In genomic region chr6:134051950-134052349, GRCm38 (mm10) we compare ENCODE assay signal across 25 mouse cellular contexts. TPM values are rescaled to one million over a fixed set of nuclear protein-coding genes. Genes with fewer than 3 reads are reported as not detected.
DNase-seq lines count a peak whose midpoint lies in the region; ATAC-seq lines count a peak whose summit lies in the region.
"Had no signal": no experiment of that assay in that cellular context is flagged by ENCODE, and none has a peak within 500 bp of the region (broad histone marks: within the 10 kb centered on the region; RNA-seq: fewer than 3 reads in every experiment).

No protein-coding gene starts in this region.

- H3K36me3 ChIP-seq in forebrain, embryonic 14.5 days (ENCODE audit: control insufficient read depth, insufficient read depth, low read length) = no peaks in the 10 kb centered on the region
- H3K36me3 ChIP-seq in forebrain, embryonic 10.5 days (replicated peaks) = peaks cover 57% of the 10 kb centered on the region
- no peaks in the 10 kb centered on the region for H3K36me3 ChIP-seq in hindbrain, embryonic 16.5 days (ENCODE audit: control insufficient read depth, insufficient read depth, low read length)
- H3K36me3 ChIP-seq in hindbrain, embryonic 14.5 days (replicated peaks; ENCODE audit: control insufficient read depth, insufficient read depth) = no peaks in the 10 kb centered on the region
- H3K36me3 ChIP-seq: forebrain, embryonic 15.5 days; heart, embryonic 15.5 days; hindbrain, embryonic 13.5 days; liver, embryonic 13.5 days; neural tube, embryonic 13.5 days; stomach, embryonic 15.5 days had no signal

- no peak overlapping the region for H3K4me2 ChIP-seq in forebrain, embryonic 14.5 days (ENCODE audit: low read length)
- no peak overlapping the region for H3K4me2 ChIP-seq in hindbrain, embryonic 16.5 days (ENCODE audit: low read length)
- H3K4me2 ChIP-seq in hindbrain, embryonic 14.5 days (replicated peaks) = no peak overlapping the region
- H3K4me2 ChIP-seq: forebrain, embryonic 15.5 days; heart, embryonic 15.5 days; hindbrain, embryonic 13.5 days; limb, embryonic 13.5 days; liver, embryonic 13.5 days; lung, embryonic 14.5 days; midbrain, embryonic 11.5 days; neural tube, embryonic 13.5 days; stomach, embryonic 15.5 days had no signal

- WGBS in forebrain, embryonic 14.5 days = 52% methylated on average over 7 of the region's 7 CpGs
- WGBS in forebrain, embryonic 10.5 days = 86% methylated on average over 7 of the region's 7 CpGs
- 50% methylated on average over 7 of the region's 7 CpGs for WGBS in hindbrain, embryonic 16.5 days
- 59% methylated on average over 7 of the region's 7 CpGs for WGBS in hindbrain, embryonic 14.5 days

- DNase-seq in forebrain, embryonic 14.5 days (ENCODE audit: low spot score) = peak; percentile 20
- no peak for DNase-seq in forebrain, embryonic 10.5 days (ENCODE audit: extremely low spot score, low spot score)
- no peak for DNase-seq in hindbrain, embryonic 14.5 days (ENCODE audit: low spot score)
- peak; percentile 57 for DNase-seq in A20 (ENCODE audit: low read depth, low spot score)
- no peak for DNase-seq in retina, postnatal 1 day
- no peak for DNase-seq in thymus, adult 18-20 months
- DNase-seq: adrenal gland, postnatal 25 days; cerebellum, adult 18-20 months; cerebellum, postnatal 25 days; kidney, adult 11 months; liver, embryonic 13.5 days; lung, embryonic 14.5 days; lung, postnatal 4 days; right cerebral cortex, postnatal 14 days; thymus, adult 2 months had no signal

- H3K27ac ChIP-seq in forebrain, embryonic 14.5 days (ENCODE audit: low read depth, low read length) = no peak overlapping the region
- H3K27ac ChIP-seq in forebrain, embryonic 10.5 days = no peak overlapping the region
- no peak overlapping the region for H3K27ac ChIP-seq in hindbrain, embryonic 16.5 days (ENCODE audit: low read depth, low read length)
- no peak overlapping the region for H3K27ac ChIP-seq in hindbrain, embryonic 14.5 days
- H3K27ac ChIP-seq: forebrain, embryonic 15.5 days; hindbrain, embryonic 13.5 days; limb, embryonic 13.5 days; liver, embryonic 13.5 days; neural tube, embryonic 13.5 days; stomach, embryonic 15.5 days had no signal

- no peak overlapping the region for H3K9ac ChIP-seq in forebrain, embryonic 14.5 days (ENCODE audit: low read length)
- H3K9ac ChIP-seq in hindbrain, embryonic 16.5 days (ENCODE audit: low read depth, low read length) = no peak overlapping the region
- no peak overlapping the region for H3K9ac ChIP-seq in hindbrain, embryonic 14.5 days
- H3K9ac ChIP-seq: forebrain, embryonic 15.5 days; heart, embryonic 15.5 days; hindbrain, embryonic 13.5 days; limb, embryonic 13.5 days; liver, embryonic 13.5 days; lung, embryonic 14.5 days; neural tube, embryonic 13.5 days; stomach, embryonic 15.5 days had no signal

- no peaks in the 10 kb centered on the region for H3K9me3 ChIP-seq in forebrain, embryonic 14.5 days (replicated peaks; ENCODE audit: control insufficient read depth, low read length)
- peaks cover 4% of the 10 kb centered on the region; the same call in 1 of the 2 replicates for H3K9me3 ChIP-seq in forebrain, embryonic 10.5 days
- H3K9me3 ChIP-seq in hindbrain, embryonic 16.5 days (ENCODE audit: control insufficient read depth, low read length) = no peaks in the 10 kb centered on the region
- H3K9me3 ChIP-seq in hindbrain, embryonic 14.5 days (ENCODE audit: control insufficient read depth, low read length) = no peaks in the 10 kb centered on the region
- H3K9me3 ChIP-seq: forebrain, embryonic 15.5 days; G1E; heart, embryonic 15.5 days; hindbrain, embryonic 13.5 days; limb, embryonic 13.5 days; liver, embryonic 13.5 days; neural tube, embryonic 13.5 days; stomach, embryonic 15.5 days had no signal

- H3K4me3 ChIP-seq in forebrain, embryonic 14.5 days (ENCODE audit: low read depth, low read length) = no peak overlapping the region
- H3K4me3 ChIP-seq in forebrain, embryonic 10.5 days = no peak overlapping the region
- no peak overlapping the region for H3K4me3 ChIP-seq in hindbrain, embryonic 16.5 days (ENCODE audit: low read length)
- no peak overlapping the region for H3K4me3 ChIP-seq in hindbrain, embryonic 14.5 days (replicated peaks; ENCODE audit: low read length)
- H3K4me3 ChIP-seq: forebrain, embryonic 15.5 days; heart, embryonic 15.5 days; hindbrain, embryonic 13.5 days; limb, embryonic 13.5 days; liver, embryonic 13.5 days; neural tube, embryonic 13.5 days; stomach, embryonic 15.5 days had no signal

- no peaks in the 10 kb centered on the region for H3K4me1 ChIP-seq in forebrain, embryonic 14.5 days (ENCODE audit: control insufficient read depth, insufficient read depth, low read length)
- H3K4me1 ChIP-seq in forebrain, embryonic 10.5 days = peaks cover 14% of the 10 kb centered on the region
- no peaks in the 10 kb centered on the region; the same call in none of the 2 replicates for H3K4me1 ChIP-seq in hindbrain, embryonic 16.5 days (ENCODE audit: control insufficient read depth, insufficient read depth, low read depth, low read length)
- H3K4me1 ChIP-seq in hindbrain, embryonic 14.5 days (replicated peaks; ENCODE audit: control insufficient read depth, insufficient read depth, low read length) = no peaks in the 10 kb centered on the region

- H3K27me3 ChIP-seq in forebrain, embryonic 14.5 days (replicated peaks; ENCODE audit: control insufficient read depth, insufficient read depth, low read length) = no peaks in the 10 kb centered on the region
- H3K27me3 ChIP-seq in forebrain, embryonic 10.5 days (ENCODE audit: poor library complexity, severe bottlenecking) = no peaks in the 10 kb centered on the region
- H3K27me3 ChIP-seq in hindbrain, embryonic 16.5 days (replicated peaks; ENCODE audit: control insufficient read depth, insufficient read depth, low read length) = no peaks in the 10 kb centered on the region
- H3K27me3 ChIP-seq in hindbrain, embryonic 14.5 days (ENCODE audit: control insufficient read depth, insufficient read depth, low read length) = no peaks in the 10 kb centered on the region
- H3K27me3 ChIP-seq: forebrain, embryonic 15.5 days; heart, embryonic 15.5 days; hindbrain, embryonic 13.5 days; limb, embryonic 13.5 days; liver, embryonic 13.5 days; neural tube, embryonic 13.5 days; stomach, embryonic 15.5 days had no signal

- no peak for ATAC-seq in forebrain, embryonic 14.5 days
- ATAC-seq in hindbrain, embryonic 16.5 days = peak; percentile 46
- ATAC-seq in hindbrain, embryonic 14.5 days (ENCODE audit: low FRiP score) = no peak; the same call in 1 of the 2 replicates
- peak; percentile 53 to 68 for ATAC-seq in hematopoietic stem cell, adult 5-6 weeks (replicated peaks in 1 of 2; ENCODE audit: insufficient read depth in 1 of 2, low FRiP score in 2 of 2, low TSS enrichment in 1 of 2, low read depth in 1 of 2, poor library complexity in 2 of 2, severe bottlenecking in 2 of 2)
- ATAC-seq: forebrain, embryonic 15.5 days had no signal

RNA-seq across cellular contexts. Expression of gene Etv6, which starts 16.4 kb away (rescaled TPM):
- 5.9 and 6.1 TPM in 2 replicates for polyA plus RNA-seq in forebrain, embryonic 14.5 days (2014; fragmentation: Nextera tagmentation; extraction: Ambion mirVana)
- polyA plus RNA-seq in forebrain, embryonic 10.5 days (2016; fragmentation: Nextera tagmentation; extraction: Ambion mirVana) = 16.2 TPM in 2 replicates
- 3.4 and 5.4 TPM in 2 replicates for polyA plus RNA-seq in hindbrain, embryonic 16.5 days (2015; fragmentation: Nextera tagmentation; extraction: Ambion mirVana)
- polyA plus RNA-seq in hindbrain, embryonic 14.5 days (2014; fragmentation: Nextera tagmentation; extraction: Ambion mirVana) = 6.1 and 6.8 TPM in 2 replicates
- 139 and 157 TPM in 2 replicates for total RNA-seq in hematopoietic stem cell, adult 5-6 weeks (2017)

Comparison
In these comparisons a context has a peak if more than half of its experiments do, and no peak if none do; other contexts are left out.
1. ATAC-seq: peak in hindbrain, embryonic 16.5 days (single experiment) and hematopoietic stem cell, adult 5-6 weeks (2 of 2); none in forebrain, embryonic 14.5 days (single experiment) and hindbrain, embryonic 14.5 days (single experiment).
2. DNase-seq: peak in forebrain, embryonic 14.5 days (single experiment) and A20 (single experiment); none in forebrain, embryonic 10.5 days (single experiment), hindbrain, embryonic 14.5 days (single experiment), retina, postnatal 1 day (single experiment) and thymus, adult 18-20 months (0 of 2).